Mouse (Mus musculus) forebrain, postnatal 0 days (tissue): Measurements from ENCODE around the gene Tmem116. TPM values are rescaled to one million over a fixed set of nuclear protein-coding genes. Genes with fewer than 3 reads are reported as not detected.

Source experiments
- ATAC-seq: fragments of 200-750 bp; cut with Nextera tagmentation; 2 replicates; pipeline ENCODE4 v1.8.0; 2017; ENCODE audit warnings: mild to moderate bottlenecking, moderate library complexity
- DNase-seq: peaks from one replicate; pipeline ENCODE4 v3.0.0-alpha.2; 2015
- H3K27ac ChIP-seq: fragments of 300-500 bp; sonication (generic); 2 replicates; pipeline ENCODE4 v1.5.1; 2014; ENCODE audit warnings: low read depth, mild to moderate bottlenecking, antibody characterized with exemption, low read length, moderate library complexity, mixed read lengths
- H3K27me3 ChIP-seq: fragments of 300-500 bp; sonication (generic); 2 replicates; pipeline ENCODE4 v1.6.1; 2014; ENCODE audit warnings: mild to moderate bottlenecking, low read length, mixed read lengths; ENCODE audit not compliant: insufficient read depth
- H3K36me3 ChIP-seq: fragments of 300-500 bp; sonication (generic); 2 replicates; pipeline ENCODE4 v1.6.1; 2014; ENCODE audit warnings: mild to moderate bottlenecking, moderate library complexity; ENCODE audit not compliant: insufficient read depth
- H3K4me1 ChIP-seq: fragments of 300-500 bp; sonication (generic); 2 replicates; pipeline ENCODE4 v1.6.1; 2014; ENCODE audit warnings: antibody characterized with exemption; ENCODE audit not compliant: insufficient read depth
- H3K4me2 ChIP-seq: fragments of 300-500 bp; sonication (generic); 2 replicates; pipeline ENCODE4 v1.6.1; 2014; ENCODE audit warnings: low read depth, mild to moderate bottlenecking, moderate library complexity
- H3K4me3 ChIP-seq: fragments of 300-500 bp; sonication (generic); 2 replicates; pipeline ENCODE4 v1.5.1; 2014; ENCODE audit warnings: low read depth, low read length, mixed read lengths
- H3K9ac ChIP-seq: fragments of 300-500 bp; sonication (generic); 2 replicates; pipeline ENCODE4 v1.6.1; 2014; ENCODE audit warnings: mild to moderate bottlenecking
- H3K9me3 ChIP-seq: fragments of 300-500 bp; sonication (generic); 2 replicates; pipeline ENCODE4 v1.6.1; 2016; ENCODE audit warnings: low read length
- CTCF ChIP-seq: sonication (generic); IDR thresholded peaks from 2 replicates; pipeline ENCODE4 v1.5.1; 2016; ENCODE audit warnings: antibody characterized with exemption, control low read depth, low read depth
- WGBS: fragments of 180-500 bp; shearing (Covaris S2); extraction: QIAGEN DNeasy Blood & Tissue Kit; methylation state at CpG from one replicate; pipeline ENCODE4 v1.1.7; 2014; 5-methylcytosine and 5-hydroxymethylcytosine counted together
- polyA plus RNA-seq: library from polyadenylated mRNA; unstranded; fragments of >200 nt; fragmentation: Nextera tagmentation; extraction: Ambion mirVana; gene quantifications from 2 replicates; pipeline ENCODE4 v1.2.1, GENCODE M21; 2015
- total RNA-seq: library from RNA; depleted of rRNA; stranded (reverse); fragments of >200 nt; gene quantifications from 2 replicates; pipeline ENCODE4 v1.2.3, GENCODE M21; 2014

The Tmem116 gene
- total and polyA plus RNA-seq, 2 experiments from 2014 or later = 0.24 to 2.7 TPM

GRCm38 (mm10) chr5:121451203-121451602 is 490 bp upstream of the Tmem116 start:
- Histone ChIP-seq H3K36me3 (peaks cover 39% of the 10 kb centered on the region), H3K9me3 (no peaks in the 10 kb centered on the region), H3K9ac (peak overlapping the region; percentile 98), H3K27ac (peak overlapping the region; percentile 97), H3K27me3 (no peaks in the 10 kb centered on the region), H3K4me1 (no peaks in the 10 kb centered on the region), H3K4me3 (peak overlapping the region; percentile 80), H3K4me2 (peak overlapping the region; percentile 81)
- no peak for TF ChIP-seq CTCF
- ATAC-seq = no peak
- WGBS = 14% methylated on average over 8 of the region's 8 CpGs
- peak; percentile 19 for DNase-seq

GRCm38 (mm10) chr5:121452026-121452869 is 555 bp downstream of the Tmem116 start, which contains the start of gene Erp29:
Erp29 (minus strand) TSS chr5:121452506.
- Histone ChIP-seq H3K27ac (peak within 1 kb of the TSS; percentile 97), H3K4me2 (peak within 1 kb of the TSS; percentile 81), H3K27me3 (no peaks in the 10 kb centered on the region), H3K4me3 (peak within 1 kb of the TSS; percentile 80), H3K36me3 (peaks cover 29% of the 10 kb centered on the region), H3K9ac (peak within 1 kb of the TSS; percentile 98), H3K9me3 (no peaks in the 10 kb centered on the region), H3K4me1 (no peaks in the 10 kb centered on the region)
- peak; percentile 63 for TF ChIP-seq CTCF
- DNase-seq (peak; percentile 99), ATAC-seq (peak; percentile 94)
- WGBS = under 1% methylated on average over 82 of the region's 97 CpGs

GRCm38 (mm10) chr5:121452906-121453305 is 1.2 kb downstream of the Tmem116 start:
- H3K36me3 ChIP-seq = peaks cover 22% of the 10 kb centered on the region
- 5% methylated on average over 9 of the region's 9 CpGs for WGBS
- TF ChIP-seq CTCF = no peak
- ATAC-seq (peak; percentile 25), DNase-seq (no peak)
- H3K4me1 ChIP-seq = no peaks in the 10 kb centered on the region
- H3K9me3 ChIP-seq = no peaks in the 10 kb centered on the region
- H3K27me3 ChIP-seq = no peaks in the 10 kb centered on the region
- peak overlapping the region; percentile 98 for H3K9ac ChIP-seq
- peak overlapping the region; percentile 81 for H3K4me2 ChIP-seq
- H3K27ac ChIP-seq = peak overlapping the region; percentile 97
- peak overlapping the region; percentile 80 for H3K4me3 ChIP-seq

- no peak for ATAC-seq
- DNase-seq = no peak
- no peak overlapping the region for H3K4me3 ChIP-seq
- H3K9ac ChIP-seq = no peak overlapping the region
- no peak overlapping the region for H3K27ac ChIP-seq
- no peak for TF ChIP-seq CTCF
- peaks cover 13% of the 10 kb centered on the region for H3K36me3 ChIP-seq
- no peak overlapping the region for H3K4me2 ChIP-seq
- 94% methylated on average over 13 of the region's 13 CpGs for WGBS
- no peaks in the 10 kb centered on the region for H3K4me1 ChIP-seq
- no peaks in the 10 kb centered on the region for H3K27me3 ChIP-seq
- H3K9me3 ChIP-seq = no peaks in the 10 kb centered on the region
Measured at GRCm38 (mm10) chr5:121453743-121454502, 2.2 kb downstream of the Tmem116 start.

- Histone ChIP-seq H3K4me3 (no peak overlapping the region), H3K36me3 (peaks cover 8% of the 10 kb centered on the region), H3K27me3 (no peaks in the 10 kb centered on the region), H3K27ac (no peak overlapping the region), H3K9me3 (no peaks in the 10 kb centered on the region), H3K9ac (no peak overlapping the region), H3K4me1 (no peaks in the 10 kb centered on the region), H3K4me2 (no peak overlapping the region)
- ATAC-seq = no peak
- no peak for DNase-seq
- 88% methylated on average over 3 of the region's 3 CpGs for WGBS
- no peak for TF ChIP-seq CTCF
Measured at GRCm38 (mm10) chr5:121454503-121454782, 2.8 kb downstream of the Tmem116 start.

- Histone ChIP-seq H3K4me2 (no peak overlapping the region), H3K4me3 (no peak overlapping the region), H3K27me3 (no peaks in the 10 kb centered on the region), H3K9me3 (no peaks in the 10 kb centered on the region), H3K36me3 (no peaks in the 10 kb centered on the region), H3K27ac (no peak overlapping the region), H3K4me1 (no peaks in the 10 kb centered on the region), H3K9ac (no peak overlapping the region)
- DNase-seq (no peak), ATAC-seq (no peak)
- 78% methylated on average over 9 of the region's 9 CpGs for WGBS
- no peak for TF ChIP-seq CTCF
Measured at GRCm38 (mm10) chr5:121455510-121456265, 4.0 kb downstream of the Tmem116 start.
